Mouse (Mus musculus) heart, postnatal 0 days (tissue): ENCODE data around the gene Dnm1.

Experiments
- CTCF ChIP-seq: IDR thresholded peaks from 2 replicates; pipeline ENCODE4 v1.5.1; 2016; ENCODE audit warnings: antibody characterized with exemption, control low read depth, low read depth
- EP300 ChIP-seq: IDR thresholded peaks from 2 replicates; pipeline ENCODE4 v1.6.1; 2016; ENCODE audit warnings: antibody characterized with exemption, low read depth

DNA sequence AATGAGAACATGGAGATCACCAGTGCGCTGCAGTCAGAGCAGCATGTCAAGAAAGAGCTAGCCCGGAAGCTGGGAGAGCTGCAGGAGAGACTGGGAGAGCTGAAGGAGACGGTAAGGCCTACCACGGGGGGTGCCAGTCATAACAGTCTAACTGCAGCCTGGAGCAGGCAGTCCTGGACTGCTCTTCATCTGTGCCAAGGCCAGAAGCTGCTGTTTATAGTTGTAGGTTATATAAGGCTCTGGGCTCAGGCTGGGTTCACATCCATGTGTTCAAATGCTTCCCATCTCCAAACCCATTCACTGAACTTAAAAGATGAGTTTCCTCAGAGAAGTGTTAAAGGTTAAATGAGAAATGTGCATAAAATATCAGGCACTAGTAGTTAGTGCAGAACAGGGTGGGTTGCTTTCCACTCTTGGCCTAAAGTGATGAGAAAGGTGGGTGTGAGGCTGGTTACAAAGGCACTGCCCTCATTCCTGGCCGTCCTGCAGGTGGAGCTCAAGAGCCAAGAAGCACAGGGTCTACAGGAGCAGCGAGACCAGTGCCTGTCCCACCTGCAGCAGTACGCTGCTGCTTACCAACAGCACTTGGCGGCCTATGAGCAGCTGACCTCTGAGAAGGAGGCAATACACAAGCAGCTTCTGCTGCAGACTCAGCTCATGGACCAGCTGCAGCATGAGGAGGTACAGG, 48.8 kb downstream of the Dnm1 start:
- no peak for TF ChIP-seq EP300
- TF ChIP-seq CTCF, result peak; percentile 62
